Mouse (Mus musculus) heart, embryonic 13.5 days (tissue): ENCODE data around the gene Gatad2b. TPM values are rescaled to one million over a fixed set of nuclear protein-coding genes. Genes with fewer than 3 reads are reported as not detected.

Experiments used
- ATAC-seq: fragments of 200-750 bp; cut with Nextera tagmentation; 2 replicates; pipeline ENCODE4 v1.8.0; 2017; ENCODE audit warnings: moderate TSS enrichment; ENCODE audit not compliant: insufficient number of reproducible peaks, low FRiP score, low TSS enrichment; ENCODE audit errors: extremely low read depth
- H3K27ac ChIP-seq: fragments of 300-500 bp; sonication (generic); replicated peaks from 2 replicates; pipeline ENCODE4 v1.5.1; 2015; ENCODE audit warnings: moderate library complexity, mild to moderate bottlenecking, inconsistent platforms
- H3K27me3 ChIP-seq: fragments of 300-500 bp; sonication (generic); replicated peaks from 2 replicates; pipeline ENCODE4 v1.6.1; 2015; ENCODE audit warnings: mild to moderate bottlenecking, inconsistent platforms
- H3K36me3 ChIP-seq: fragments of 300-500 bp; sonication (generic); 2 replicates; pipeline ENCODE4 v1.6.1; 2015; ENCODE audit warnings: mild to moderate bottlenecking, inconsistent platforms
- H3K4me1 ChIP-seq: fragments of 300-500 bp; sonication (generic); 2 replicates; pipeline ENCODE4 v1.6.1; 2015; ENCODE audit warnings: inconsistent platforms
- H3K4me2 ChIP-seq: fragments of 300-500 bp; sonication (generic); 2 replicates; pipeline ENCODE4 v1.6.1; 2015; ENCODE audit warnings: inconsistent platforms, mild to moderate bottlenecking, moderate library complexity
- H3K4me3 ChIP-seq: fragments of 300-500 bp; sonication (generic); 2 replicates; pipeline ENCODE4 v1.5.1; 2015; ENCODE audit warnings: moderate library complexity, mild to moderate bottlenecking, inconsistent platforms
- H3K9ac ChIP-seq: fragments of 300-500 bp; sonication (generic); 2 replicates; pipeline ENCODE4 v1.6.1; 2015; ENCODE audit warnings: inconsistent platforms, mild to moderate bottlenecking, moderate library complexity
- H3K9me3 ChIP-seq: fragments of 300-500 bp; sonication (generic); 2 replicates; pipeline ENCODE4 v1.6.1; 2016; ENCODE audit warnings: inconsistent platforms
- WGBS: fragments of 180-500 bp; shearing (Covaris S2); methylation state at CpG from one replicate; pipeline ENCODE4 v1.1.7; 2015; ENCODE audit warnings: mixed read lengths; 5-methylcytosine and 5-hydroxymethylcytosine counted together
- polyA plus RNA-seq: library from polyadenylated mRNA; unstranded; fragments of >200 nt; fragmentation: Nextera tagmentation; extraction: Ambion mirVana; gene quantifications from 2 replicates; pipeline ENCODE4 v1.2.1, GENCODE M21; 2015

Gatad2b gene
- polyA plus RNA-seq, 1 experiment from 2014 or later: 7.9 TPM

DNA sequence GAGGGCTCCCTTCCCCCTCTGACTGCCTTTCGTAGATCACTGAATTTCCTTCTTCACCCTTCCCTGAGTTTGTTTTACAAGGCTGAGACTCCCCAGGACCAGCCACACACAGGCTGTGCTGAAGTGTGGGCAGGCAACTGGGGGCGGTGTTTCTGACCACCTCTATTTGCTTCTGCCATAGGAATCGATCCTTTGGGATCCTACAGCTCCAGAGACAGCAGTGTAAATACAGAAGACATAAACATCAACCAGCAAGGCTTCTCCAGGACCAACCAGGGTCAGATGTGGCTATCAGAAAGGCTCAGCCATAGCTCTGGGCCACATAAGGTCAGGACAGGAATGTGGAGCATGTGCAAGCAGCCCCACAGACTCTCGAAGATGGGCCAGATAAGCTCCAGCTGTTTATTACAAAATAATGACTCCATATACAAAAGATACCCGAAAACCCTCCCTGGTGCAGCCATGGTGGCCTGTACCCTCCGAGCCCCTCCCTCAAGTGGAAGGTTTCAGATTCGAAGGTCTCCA, 91.9 kb downstream of the Gatad2b start:
- no peak overlapping the region for H3K4me3 ChIP-seq
- peaks cover 19% of the 10 kb centered on the region for H3K36me3 ChIP-seq
- H3K4me2 ChIP-seq: no peak overlapping the region
- no peak overlapping the region for H3K27ac ChIP-seq
- ATAC-seq: no peak
- WGBS: 65% methylated on average over 7 of the region's 7 CpGs
- no peaks in the 10 kb centered on the region for H3K9me3 ChIP-seq
- no peak overlapping the region for H3K9ac ChIP-seq
- no peaks in the 10 kb centered on the region for H3K27me3 ChIP-seq
- peaks cover 23% of the 10 kb centered on the region for H3K4me1 ChIP-seq

DNA sequence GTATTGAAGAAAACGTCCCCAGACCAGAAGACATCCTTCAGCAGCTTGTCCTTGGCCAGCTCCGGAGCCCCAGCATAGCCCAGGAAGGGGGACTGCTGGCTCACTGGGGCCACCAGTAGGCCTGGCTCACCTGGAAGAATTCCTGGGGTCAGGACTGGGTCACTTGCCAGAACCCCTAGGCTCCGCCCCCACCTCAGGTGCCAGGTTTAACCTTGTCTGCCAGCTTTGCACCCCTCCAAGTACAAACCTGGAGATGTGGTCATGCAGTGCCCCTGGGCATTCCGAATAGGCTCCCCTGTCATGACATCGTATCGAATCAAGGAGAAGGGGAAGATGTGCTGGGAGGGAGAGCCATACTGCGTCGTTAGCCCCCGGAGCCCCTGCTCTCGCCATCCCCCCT, 93.8 kb downstream of the Gatad2b start:
- Histone ChIP-seq H3K27ac (no peak overlapping the region), H3K9me3 (no peaks in the 10 kb centered on the region), H3K4me2 (no peak overlapping the region), H3K9ac (no peak overlapping the region; the same call in 1 of the 2 replicates), H3K36me3 (peaks cover 32% of the 10 kb centered on the region), H3K27me3 (no peaks in the 10 kb centered on the region), H3K4me1 (peaks cover 34% of the 10 kb centered on the region), H3K4me3 (no peak overlapping the region)
- no peak for ATAC-seq
- WGBS: 86% methylated on average over 10 of the region's 10 CpGs

DNA sequence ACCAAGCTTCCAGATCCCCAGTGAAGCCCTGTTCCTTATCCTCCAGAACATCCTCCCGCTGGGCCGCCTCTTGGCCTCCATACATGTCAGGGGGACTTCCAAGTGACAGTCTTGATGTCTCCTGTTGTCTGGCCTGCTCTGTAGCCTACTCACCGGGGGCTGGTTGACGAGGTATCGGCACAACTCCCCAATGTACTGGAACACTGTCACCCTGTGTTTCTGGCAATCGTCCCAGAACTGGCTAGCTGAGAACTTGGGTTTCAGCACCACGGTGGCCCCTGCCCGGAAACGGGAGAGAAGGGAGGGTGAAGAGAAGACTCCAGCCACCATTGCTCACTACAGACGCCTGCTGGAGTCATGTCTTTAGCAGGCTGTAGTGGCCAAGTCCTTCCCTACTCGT, 94.5 kb downstream of the Gatad2b start:
- ATAC-seq: no peak
- Histone ChIP-seq H3K4me1 (peaks cover 34% of the 10 kb centered on the region), H3K36me3 (peaks cover 39% of the 10 kb centered on the region), H3K9me3 (no peaks in the 10 kb centered on the region), H3K4me2 (peak overlapping the region; percentile 97), H3K27me3 (no peaks in the 10 kb centered on the region), H3K4me3 (no peak overlapping the region), H3K27ac (no peak overlapping the region), H3K9ac (peak overlapping the region; percentile 19)
- 44% methylated on average over 11 of the region's 11 CpGs for WGBS

DNA sequence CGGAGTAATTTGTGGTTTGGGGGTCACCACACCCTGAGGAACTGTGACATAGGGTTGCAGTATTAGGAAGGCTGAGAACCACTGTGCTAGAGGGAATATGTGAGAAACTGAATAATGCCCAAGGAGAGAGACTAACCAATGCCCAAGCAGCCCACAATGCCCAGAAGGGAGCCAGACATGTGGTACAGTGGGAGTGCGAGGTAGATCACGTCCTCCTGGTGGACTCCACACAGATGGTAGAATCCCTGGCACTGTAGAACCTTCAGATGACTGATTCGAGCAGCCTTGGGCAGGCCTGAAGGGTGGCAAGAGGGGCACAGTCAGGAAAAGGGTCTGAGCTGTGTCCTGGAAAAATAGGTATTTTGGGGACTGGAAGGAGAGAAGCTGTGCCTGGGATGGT, 95.2 kb downstream of the Gatad2b start:
- no peak for ATAC-seq
- 81% methylated on average over 4 of the region's 4 CpGs for WGBS
- Histone ChIP-seq H3K27me3 (no peaks in the 10 kb centered on the region), H3K9me3 (no peaks in the 10 kb centered on the region), H3K36me3 (peaks cover 46% of the 10 kb centered on the region), H3K4me3 (peak overlapping the region; percentile 68), H3K27ac (no peak overlapping the region), H3K4me1 (peaks cover 34% of the 10 kb centered on the region), H3K9ac (peak overlapping the region; percentile 86; the same call in 1 of the 2 replicates), H3K4me2 (peak overlapping the region; percentile 97)

DNA sequence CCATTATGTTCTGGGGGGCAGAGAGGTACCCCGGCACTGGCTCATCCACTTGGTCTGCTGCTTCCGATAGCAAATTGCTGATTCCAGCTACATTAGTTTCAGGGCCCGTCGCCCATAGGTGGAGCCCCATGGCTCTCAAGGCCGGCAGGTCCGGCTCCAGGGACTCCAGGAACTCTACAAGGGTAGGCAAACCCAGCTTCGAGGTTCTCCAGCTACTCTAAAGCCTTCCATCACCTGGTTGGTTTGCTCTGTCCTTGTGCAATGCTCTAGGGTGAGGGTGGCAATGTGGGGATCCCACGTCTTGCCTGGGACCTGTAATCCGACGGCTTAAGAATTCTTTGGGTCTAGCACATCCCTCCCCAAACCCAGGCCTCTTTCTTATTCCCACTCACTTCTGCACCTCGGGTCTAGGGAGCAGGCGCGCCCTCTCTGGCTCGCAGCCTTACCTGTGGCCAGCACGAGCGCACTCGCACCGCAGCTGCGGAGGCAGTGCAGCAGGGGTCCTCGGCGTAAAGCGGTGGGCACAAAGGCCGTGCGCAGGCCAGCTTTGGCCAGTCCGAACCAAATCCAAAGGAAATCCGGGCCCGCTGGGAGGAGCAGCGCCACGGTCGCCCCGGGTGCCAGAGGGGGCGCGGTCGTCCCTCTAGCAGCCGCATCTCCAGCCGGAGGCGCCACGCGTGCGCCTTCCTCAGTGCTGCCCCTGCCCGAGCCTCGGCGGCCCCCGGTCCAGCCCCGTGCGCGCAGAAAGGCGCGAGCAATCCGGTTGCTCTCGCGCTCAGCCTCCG, 95.9 kb downstream of the Gatad2b start:
- Histone ChIP-seq H3K4me2 (peak overlapping the region; percentile 97), H3K9ac (peak overlapping the region; percentile 86), H3K4me3 (peak overlapping the region; percentile 68), H3K27me3 (no peaks in the 10 kb centered on the region), H3K4me1 (peaks cover 34% of the 10 kb centered on the region), H3K9me3 (no peaks in the 10 kb centered on the region), H3K36me3 (peaks cover 53% of the 10 kb centered on the region), H3K27ac (peak overlapping the region; percentile 83)
- peak; percentile 24; the same call in 1 of the 2 replicates for ATAC-seq
- WGBS: 4% methylated on average over 53 of the region's 53 CpGs

DNA sequence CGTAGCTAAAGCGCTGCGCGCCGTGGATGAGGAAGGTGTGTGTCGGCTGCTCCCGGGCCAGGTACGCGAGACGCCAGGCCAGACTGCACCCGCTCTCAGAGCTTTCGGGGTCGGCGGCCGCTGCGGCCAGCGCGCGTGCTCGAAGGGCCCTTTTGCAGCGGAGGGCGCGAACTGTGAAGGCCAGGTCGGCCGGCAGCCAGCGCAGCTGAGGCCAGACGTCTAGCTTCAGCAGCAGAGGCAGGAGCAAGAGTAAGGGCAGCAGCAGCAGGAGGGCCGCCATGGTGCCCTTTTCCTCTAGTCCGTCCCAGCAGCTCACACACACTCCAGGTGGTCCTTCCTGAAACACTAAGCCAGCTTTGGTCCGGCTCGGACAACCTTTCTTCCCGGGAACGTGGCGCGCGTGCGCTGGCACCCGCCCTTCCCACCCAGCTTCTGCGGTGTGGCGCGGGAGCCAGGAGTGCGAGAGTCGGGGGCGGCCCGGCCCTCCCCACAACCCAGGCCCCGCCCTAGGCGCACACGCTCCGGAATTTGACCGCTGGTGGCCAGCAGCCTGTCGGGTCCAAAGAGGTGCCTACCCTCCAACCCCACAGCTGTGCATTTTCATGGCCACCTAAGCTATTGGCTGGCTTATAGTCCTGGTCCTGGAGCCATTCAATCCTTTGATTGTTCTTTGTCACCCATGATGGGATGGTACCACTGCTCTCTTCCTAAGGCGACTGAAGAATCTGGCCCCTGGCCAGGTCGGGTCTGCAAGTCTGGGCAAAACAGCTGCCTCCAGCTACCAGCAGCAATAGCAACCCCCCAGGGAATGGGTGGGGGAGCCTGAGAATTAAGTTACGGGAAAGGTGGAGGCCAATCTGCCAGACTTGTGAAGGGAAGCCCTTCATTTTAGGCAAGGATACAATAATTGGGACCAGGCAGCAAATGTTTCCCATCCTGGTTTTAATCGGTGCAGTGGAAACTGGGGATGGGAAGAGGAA, 96.8 kb downstream of the Gatad2b start, which contains the start of gene Slc27a3:
Slc27a3 (minus strand) TSS at position 428 of the 980 bp plus-strand sequence.
- Histone ChIP-seq H3K27me3 (no peaks in the 10 kb centered on the region), H3K4me1 (peaks cover 34% of the 10 kb centered on the region), H3K27ac (peak within 1 kb of the TSS; percentile 83), H3K4me2 (peak within 1 kb of the TSS; percentile 97), H3K4me3 (peak within 1 kb of the TSS; percentile 68), H3K9me3 (no peaks in the 10 kb centered on the region), H3K36me3 (peaks cover 58% of the 10 kb centered on the region), H3K9ac (peak within 1 kb of the TSS; percentile 86)
- WGBS: 2% methylated on average over 55 of the region's 55 CpGs
- ATAC-seq: peak; percentile 38; the same call in 1 of the 2 replicates

DNA sequence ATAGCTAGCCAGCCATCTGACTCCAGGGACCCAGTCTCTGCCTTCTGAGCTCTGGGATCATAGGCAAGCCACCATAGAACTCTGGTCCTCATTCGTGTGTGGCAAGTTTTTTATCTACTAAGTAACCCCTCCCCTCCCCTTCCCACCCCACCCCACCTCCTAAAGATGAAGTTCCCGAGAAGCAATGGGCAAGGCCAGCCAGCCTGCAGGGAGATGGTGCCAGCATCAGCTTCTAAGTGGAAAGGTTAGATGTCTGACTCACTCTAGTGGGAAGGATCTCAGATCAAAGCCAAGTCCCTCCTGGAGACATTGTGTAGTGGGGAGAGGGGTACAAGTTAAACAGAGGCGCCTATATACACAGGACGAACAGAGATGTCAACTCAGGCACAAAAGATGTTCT, 98.0 kb downstream of the Gatad2b start:
- Histone ChIP-seq H3K4me1 (peaks cover 34% of the 10 kb centered on the region), H3K9me3 (no peaks in the 10 kb centered on the region), H3K27me3 (no peaks in the 10 kb centered on the region), H3K9ac (no peak overlapping the region), H3K27ac (no peak overlapping the region), H3K4me2 (no peak overlapping the region), H3K4me3 (no peak overlapping the region), H3K36me3 (peaks cover 60% of the 10 kb centered on the region)
- no peak for ATAC-seq
- 59% methylated on average over 4 of the region's 4 CpGs for WGBS

DNA sequence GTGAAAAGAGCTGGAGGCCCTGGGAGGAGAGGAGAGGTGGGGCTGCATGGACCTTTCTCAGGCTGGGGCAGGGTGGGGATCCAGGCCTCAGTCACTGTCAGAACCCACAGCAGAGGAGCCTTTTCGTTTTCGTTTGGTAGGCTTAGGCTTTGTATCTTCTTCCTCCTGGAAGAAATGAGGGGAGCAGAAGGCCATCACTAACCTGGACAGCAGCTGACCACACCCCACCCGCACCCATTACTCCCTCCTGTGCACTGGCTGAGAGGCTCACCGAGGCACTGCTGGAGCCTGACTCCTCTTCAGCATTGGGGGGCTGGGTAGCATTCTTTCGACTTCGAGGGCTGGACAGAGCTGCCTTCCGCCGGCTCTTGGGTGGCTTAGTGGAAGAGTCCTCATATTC, 99.0 kb downstream of the Gatad2b start:
- H3K27ac ChIP-seq: no peak overlapping the region
- WGBS: 82% methylated on average over 8 of the region's 8 CpGs
- H3K4me3 ChIP-seq: no peak overlapping the region
- H3K9ac ChIP-seq: no peak overlapping the region
- peaks cover 65% of the 10 kb centered on the region for H3K36me3 ChIP-seq
- no peaks in the 10 kb centered on the region for H3K27me3 ChIP-seq
- ATAC-seq: no peak
- H3K4me2 ChIP-seq: no peak overlapping the region
- peaks cover 34% of the 10 kb centered on the region for H3K4me1 ChIP-seq
- no peaks in the 10 kb centered on the region for H3K9me3 ChIP-seq

DNA sequence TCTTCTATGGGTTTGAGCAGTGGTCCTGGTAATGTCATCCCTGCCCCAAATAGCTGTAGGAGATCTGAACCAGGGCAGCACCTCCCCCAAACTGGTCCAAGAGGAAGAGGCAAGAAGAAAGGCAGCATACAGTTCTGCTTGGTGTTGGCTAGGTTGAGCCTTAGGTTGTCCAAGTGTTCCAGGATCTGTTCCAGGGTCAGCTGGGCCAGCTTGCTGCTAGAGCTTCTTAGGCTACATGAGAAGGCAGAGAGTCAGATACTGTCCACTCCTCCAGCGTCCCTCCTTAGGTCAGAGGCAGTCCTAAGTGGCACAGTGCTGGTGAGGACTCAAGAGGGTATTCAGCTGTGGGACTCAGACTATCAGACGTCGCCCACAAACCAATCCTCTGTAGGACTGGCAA, 99.7 kb downstream of the Gatad2b start:
- Histone ChIP-seq H3K36me3 (peaks cover 72% of the 10 kb centered on the region), H3K4me3 (no peak overlapping the region), H3K9ac (no peak overlapping the region), H3K27ac (no peak overlapping the region), H3K27me3 (no peaks in the 10 kb centered on the region), H3K4me1 (peaks cover 27% of the 10 kb centered on the region), H3K9me3 (no peaks in the 10 kb centered on the region), H3K4me2 (no peak overlapping the region)
- 83% methylated on average over 3 of the region's 3 CpGs for WGBS
- no peak for ATAC-seq

DNA sequence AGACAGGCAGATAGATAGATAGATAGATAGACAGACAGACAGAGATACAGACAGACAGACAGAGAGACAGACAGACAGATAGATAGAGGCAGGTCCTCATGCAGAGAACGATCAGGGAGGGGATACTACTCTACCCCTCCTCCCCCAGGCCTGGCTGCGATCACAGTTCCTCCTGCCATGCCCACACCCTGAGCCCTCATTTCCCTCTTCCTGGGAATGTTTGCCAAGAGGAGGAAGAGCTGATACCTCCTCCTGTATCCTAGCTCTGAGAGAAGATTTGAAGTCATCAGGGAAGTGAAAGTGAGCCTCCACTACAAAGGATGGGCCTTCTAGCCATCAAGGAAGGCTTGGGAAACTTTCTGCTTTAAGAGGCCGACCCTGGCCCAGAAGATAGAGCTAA, 102.7 kb downstream of the Gatad2b start:
- H3K27ac ChIP-seq: no peak overlapping the region
- H3K4me1 ChIP-seq: peaks cover 4% of the 10 kb centered on the region; the same call in 1 of the 2 replicates
- H3K27me3 ChIP-seq: no peaks in the 10 kb centered on the region
- WGBS: 64% methylated on average over 3 of the region's 3 CpGs
- H3K4me2 ChIP-seq: no peak overlapping the region
- no peaks in the 10 kb centered on the region for H3K9me3 ChIP-seq
- H3K4me3 ChIP-seq: no peak overlapping the region
- peaks cover 99% of the 10 kb centered on the region for H3K36me3 ChIP-seq
- ATAC-seq: no peak
- no peak overlapping the region for H3K9ac ChIP-seq

DNA sequence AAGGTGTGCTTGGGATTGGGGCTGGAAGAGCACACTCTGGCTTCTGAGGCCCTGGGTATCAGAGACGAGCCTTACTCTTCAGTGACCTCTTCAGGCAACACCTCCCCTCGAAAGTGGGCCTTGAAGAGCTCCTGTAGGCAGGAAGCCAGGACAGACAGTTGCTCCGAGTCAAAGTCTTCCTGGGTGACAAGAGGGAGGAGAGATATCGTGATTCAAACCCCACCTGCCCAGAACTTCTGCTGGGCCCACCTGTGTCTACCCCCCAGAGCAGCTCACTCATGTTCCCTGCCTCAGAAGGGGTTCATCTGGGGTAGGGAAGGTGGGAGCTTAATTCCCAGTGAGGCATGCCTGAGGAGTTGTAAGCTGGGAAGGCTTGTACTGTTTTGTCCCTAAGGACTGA, 108.0 kb downstream of the Gatad2b start:
- Histone ChIP-seq H3K9ac (no peak overlapping the region), H3K27me3 (no peaks in the 10 kb centered on the region), H3K27ac (no peak overlapping the region), H3K4me3 (no peak overlapping the region), H3K36me3 (peaks cover 99% of the 10 kb centered on the region), H3K9me3 (no peaks in the 10 kb centered on the region), H3K4me2 (no peak overlapping the region), H3K4me1 (no peaks in the 10 kb centered on the region)
- 58% methylated on average over 4 of the region's 4 CpGs for WGBS
- no peak for ATAC-seq
